ENCODE assay signal across 19 mouse cellular contexts in genomic region chr9:110148598-110148997, GRCm38 (mm10). TPM values are rescaled to one million over a fixed set of nuclear protein-coding genes. Genes with fewer than 3 reads are reported as not detected.
DNase-seq lines count a peak whose midpoint lies in the region; ATAC-seq and TF ChIP-seq lines count a peak whose summit lies in the region.
"Had no signal": no experiment of that assay in that cellular context is flagged by ENCODE, and none has a peak within 500 bp of the region (broad histone marks: within the 10 kb centered on the region; RNA-seq: fewer than 3 reads in every experiment).

No protein-coding gene starts in this region.

- DNase-seq in intestine, embryonic 14.5 days (ENCODE audit: low spot score): peak; percentile 25
- DNase-seq in 416B (ENCODE audit: low read depth): peak; percentile 62
- DNase-seq in liver, embryonic 13.5 days: no peak
- DNase-seq in hindbrain, embryonic 11.5 days (ENCODE audit: low spot score): no peak
- no peak for DNase-seq in frontal cortex, adult 2 months (ENCODE audit: extremely low spot score in 1 of 2, low spot score in 1 of 2)
- DNase-seq: adrenal gland, adult 8-10 months; adrenal gland, postnatal 36 days; cerebellum, adult 8-10 months; cerebellum, postnatal 14 days; embryo, embryonic 11 days; gastrocnemius, postnatal 10 days; heart, postnatal 4 days had no signal

- ATAC-seq in intestine, embryonic 14.5 days (replicated peaks; ENCODE audit: low FRiP score, low TSS enrichment, low read depth): no peak
- no peak for ATAC-seq in intestine, postnatal 0 days
- ATAC-seq in liver, embryonic 13.5 days (ENCODE audit: low read depth): peak; percentile 78
- 0 out of 2 replicates have a peak, but pooled peaks have one; percentile 39 for ATAC-seq in megakaryocyte progenitor cell, adult 5-6 weeks (replicated peaks; ENCODE audit: poor library complexity)
- no peak for ATAC-seq in hindbrain, embryonic 11.5 days (ENCODE audit: low FRiP score)
- ATAC-seq: forebrain, embryonic 15.5 days; hindbrain, postnatal 0 days had no signal

- no peaks in the 10 kb centered on the region for H3K4me1 ChIP-seq in intestine, embryonic 14.5 days (replicated peaks; ENCODE audit: control insufficient read depth, insufficient read depth, low read length)
- H3K4me1 ChIP-seq in intestine, postnatal 0 days (replicated peaks; ENCODE audit: control insufficient read depth, insufficient read depth, low read length): no peaks in the 10 kb centered on the region
- H3K4me1 ChIP-seq in liver, embryonic 13.5 days (replicated peaks): peaks cover 8% of the 10 kb centered on the region
- H3K4me1 ChIP-seq in hindbrain, embryonic 11.5 days (replicated peaks; ENCODE audit: control insufficient read depth, insufficient read depth, low read length): no peaks in the 10 kb centered on the region
- H3K4me1 ChIP-seq: embryonic facial prominence, embryonic 15.5 days; forebrain, embryonic 15.5 days; heart, embryonic 13.5 days; hindbrain, embryonic 13.5 days had no signal

- H3K9ac ChIP-seq in intestine, embryonic 14.5 days (ENCODE audit: low read length): no peak overlapping the region
- H3K9ac ChIP-seq in intestine, postnatal 0 days (ENCODE audit: low read depth, low read length): no peak overlapping the region
- H3K9ac ChIP-seq in liver, embryonic 13.5 days: no peak overlapping the region
- H3K9ac ChIP-seq in hindbrain, embryonic 11.5 days (ENCODE audit: low read depth, low read length): no peak overlapping the region
- H3K9ac ChIP-seq: embryonic facial prominence, embryonic 15.5 days; forebrain, embryonic 15.5 days; heart, embryonic 13.5 days; hindbrain, embryonic 13.5 days had no signal

- TF ChIP-seq CTCF in intestine, postnatal 0 days (IDR thresholded peaks at IDR 0.05; ENCODE audit: low read depth): no peak

- no peak overlapping the region for H3K4me3 ChIP-seq in intestine, embryonic 14.5 days (ENCODE audit: low read depth, low read length)
- no peak overlapping the region for H3K4me3 ChIP-seq in intestine, postnatal 0 days (ENCODE audit: low read depth, low read length)
- no peak overlapping the region for H3K4me3 ChIP-seq in liver, embryonic 13.5 days (replicated peaks)
- H3K4me3 ChIP-seq in hindbrain, embryonic 11.5 days (ENCODE audit: low read depth, low read length): no peak overlapping the region
- H3K4me3 ChIP-seq: embryonic facial prominence, embryonic 15.5 days; forebrain, embryonic 15.5 days; heart, embryonic 13.5 days; hindbrain, embryonic 13.5 days had no signal

- no peaks in the 10 kb centered on the region for H3K9me3 ChIP-seq in intestine, embryonic 14.5 days (ENCODE audit: control insufficient read depth, low read length)
- H3K9me3 ChIP-seq in intestine, postnatal 0 days (ENCODE audit: control insufficient read depth): no peaks in the 10 kb centered on the region
- H3K9me3 ChIP-seq in liver, embryonic 13.5 days (replicated peaks): no peaks in the 10 kb centered on the region
- H3K9me3 ChIP-seq in hindbrain, embryonic 11.5 days (ENCODE audit: control insufficient read depth, low read length): no peaks in the 10 kb centered on the region
- H3K9me3 ChIP-seq: embryonic facial prominence, embryonic 15.5 days; forebrain, embryonic 15.5 days; heart, embryonic 13.5 days; hindbrain, embryonic 13.5 days had no signal

- H3K36me3 ChIP-seq in intestine, embryonic 14.5 days (ENCODE audit: control insufficient read depth, insufficient read depth, low read length): peaks cover 87% of the 10 kb centered on the region
- H3K36me3 ChIP-seq in intestine, postnatal 0 days (ENCODE audit: control insufficient read depth, insufficient read depth): peaks cover 34% of the 10 kb centered on the region
- H3K36me3 ChIP-seq in liver, embryonic 13.5 days: peaks cover 51% of the 10 kb centered on the region
- peaks cover 17% of the 10 kb centered on the region for H3K36me3 ChIP-seq in hindbrain, embryonic 11.5 days (ENCODE audit: control insufficient read depth, insufficient read depth, low read length)

- H3K27me3 ChIP-seq in intestine, embryonic 14.5 days (replicated peaks; ENCODE audit: control insufficient read depth, insufficient read depth, low read length): no peaks in the 10 kb centered on the region
- H3K27me3 ChIP-seq in intestine, postnatal 0 days (replicated peaks; ENCODE audit: control insufficient read depth, insufficient read depth, low read length): no peaks in the 10 kb centered on the region
- H3K27me3 ChIP-seq in liver, embryonic 13.5 days: no peaks in the 10 kb centered on the region
- H3K27me3 ChIP-seq in hindbrain, embryonic 11.5 days (ENCODE audit: control insufficient read depth, insufficient read depth, low read length): no peaks in the 10 kb centered on the region
- H3K27me3 ChIP-seq: embryonic facial prominence, embryonic 15.5 days; forebrain, embryonic 15.5 days; heart, embryonic 13.5 days; hindbrain, embryonic 13.5 days had no signal

- no peak overlapping the region for H3K27ac ChIP-seq in intestine, embryonic 14.5 days (ENCODE audit: low read depth)
- H3K27ac ChIP-seq in intestine, postnatal 0 days (ENCODE audit: low read depth, low read length): no peak overlapping the region
- no peak overlapping the region for H3K27ac ChIP-seq in liver, embryonic 13.5 days
- no peak overlapping the region for H3K27ac ChIP-seq in hindbrain, embryonic 11.5 days (ENCODE audit: low read depth, low read length)
- H3K27ac ChIP-seq: embryonic facial prominence, embryonic 15.5 days; forebrain, embryonic 15.5 days; heart, embryonic 13.5 days; hindbrain, embryonic 13.5 days; hindbrain, postnatal 0 days had no signal

- 79% methylated on average over 2 of the region's 2 CpGs for WGBS in intestine, embryonic 14.5 days
- 82% methylated on average over 2 of the region's 2 CpGs for WGBS in intestine, postnatal 0 days
- WGBS in liver, embryonic 13.5 days (ENCODE audit: insufficient replicate concordance): 14% methylated on average over 2 of the region's 2 CpGs
- WGBS in hindbrain, embryonic 11.5 days: 95% methylated on average over 2 of the region's 2 CpGs

- no peak overlapping the region for H3K4me2 ChIP-seq in intestine, embryonic 14.5 days (ENCODE audit: low read length)
- no peak overlapping the region for H3K4me2 ChIP-seq in intestine, postnatal 0 days (replicated peaks; ENCODE audit: low read depth)
- no peak overlapping the region for H3K4me2 ChIP-seq in liver, embryonic 13.5 days
- H3K4me2 ChIP-seq in hindbrain, embryonic 11.5 days (replicated peaks; ENCODE audit: low read depth, low read length): no peak overlapping the region
- H3K4me2 ChIP-seq: embryonic facial prominence, embryonic 15.5 days; forebrain, embryonic 15.5 days; heart, embryonic 13.5 days; hindbrain, embryonic 13.5 days had no signal

RNA-seq across cellular contexts. Expression of gene Dhx30, which starts 31.0 kb away (rescaled TPM):
- polyA plus RNA-seq in intestine, embryonic 14.5 days (2014; fragmentation: Nextera tagmentation; extraction: Ambion mirVana): 123 and 134 TPM in 2 replicates
- polyA plus RNA-seq in intestine, postnatal 0 days (2015; fragmentation: Nextera tagmentation; extraction: Ambion mirVana): 37.7 and 40.9 TPM in 2 replicates
- 40.3 and 49.1 TPM in 2 replicates for polyA plus RNA-seq in liver, embryonic 13.5 days (2015; fragmentation: Nextera tagmentation; extraction: Ambion mirVana)
- total RNA-seq in megakaryocyte progenitor cell, adult 5-6 weeks (2015): 56.3 and 69.5 TPM in 2 replicates
- total RNA-seq in megakaryocyte progenitor cell, adult 5-6 weeks (2017): 45.0 and 69.6 TPM in 2 replicates
- 148 and 156 TPM in 2 replicates for polyA plus RNA-seq in hindbrain, embryonic 11.5 days (2014; fragmentation: Nextera tagmentation; extraction: Ambion mirVana)
- 145 TPM in 2 replicates for polyA plus RNA-seq in frontal cortex, adult 2 months (2012; rRNA removed)

RNA-seq across cellular contexts. Expression of gene Smarcc1, which starts 31.1 kb away (rescaled TPM):
- polyA plus RNA-seq in intestine, embryonic 14.5 days (2014; fragmentation: Nextera tagmentation; extraction: Ambion mirVana): 125 and 127 TPM in 2 replicates
- polyA plus RNA-seq in intestine, postnatal 0 days (2015; fragmentation: Nextera tagmentation; extraction: Ambion mirVana): 21.6 and 23.3 TPM in 2 replicates
- 43.4 and 54.5 TPM in 2 replicates for polyA plus RNA-seq in liver, embryonic 13.5 days (2015; fragmentation: Nextera tagmentation; extraction: Ambion mirVana)
- 113 and 117 TPM in 2 replicates for total RNA-seq in megakaryocyte progenitor cell, adult 5-6 weeks (2015)
- total RNA-seq in megakaryocyte progenitor cell, adult 5-6 weeks (2017): 62.3 and 78.3 TPM in 2 replicates
- polyA plus RNA-seq in hindbrain, embryonic 11.5 days (2014; fragmentation: Nextera tagmentation; extraction: Ambion mirVana): 172 and 253 TPM in 2 replicates
- polyA plus RNA-seq in frontal cortex, adult 2 months (2012; rRNA removed): 32.6 and 33.6 TPM in 2 replicates

Comparison
In these comparisons a context has a peak if more than half of its experiments do, and no peak if none do; other contexts are left out.
1. ATAC-seq: peak in liver, embryonic 13.5 days (single experiment) and megakaryocyte progenitor cell, adult 5-6 weeks (single experiment); none in intestine, embryonic 14.5 days (single experiment), intestine, postnatal 0 days (single experiment) and hindbrain, embryonic 11.5 days (single experiment).
2. DNase-seq: peak in intestine, embryonic 14.5 days (single experiment) and 416B (single experiment); none in liver, embryonic 13.5 days (single experiment), hindbrain, embryonic 11.5 days (single experiment) and frontal cortex, adult 2 months (0 of 2).